Mouse (Mus musculus) retina, postnatal 7 days (tissue): ENCODE data around the gene Sipa1l3.

Experiments
- DNase-seq: peaks from one replicate; pipeline ENCODE4 v3.0.0-alpha.2; 2012; ENCODE audit warnings: low read depth, low spot score

Gene Sipa1l3

GRCm38 (mm10) chr7:29283876-29284275, 234.6 kb downstream of the Sipa1l3 start:
- DNase-seq, result no peak

- no peak for DNase-seq
Observed at GRCm38 (mm10) chr7:29282074-29282554, 236.3 kb downstream of the Sipa1l3 start.

GRCm38 (mm10) chr7:29281201-29282073, 237.0 kb downstream of the Sipa1l3 start, which contains the start of gene Spint2:
Gene Spint2 (minus strand): TSS chr7:29281912.
- DNase-seq, result peak; percentile 58

- no peak for DNase-seq
Observed at GRCm38 (mm10) chr7:29280801-29281200, 237.6 kb downstream of the Sipa1l3 start.

GRCm38 (mm10) chr7:29279924-29280323, 238.5 kb downstream of the Sipa1l3 start:
- DNase-seq, result no peak

GRCm38 (mm10) chr7:29279261-29279660, 239.2 kb downstream of the Sipa1l3 start:
- DNase-seq, result no peak

GRCm38 (mm10) chr7:29277510-29277909, 240.9 kb downstream of the Sipa1l3 start:
- no peak for DNase-seq

- no peak for DNase-seq
Observed at GRCm38 (mm10) chr7:29276715-29277114, 241.7 kb downstream of the Sipa1l3 start.

GRCm38 (mm10) chr7:29271687-29272465, 246.6 kb downstream of the Sipa1l3 start:
- DNase-seq, result no peak

GRCm38 (mm10) chr7:29270445-29270844, 248.0 kb downstream of the Sipa1l3 start:
- DNase-seq, result no peak
